Mouse (Mus musculus) ES-CJ7 (cell line): Measurements from ENCODE around the gene Spata17.

Experiments
- DNase-seq: peaks from one replicate; pipeline ENCODE4 v3.0.0; 2011; ENCODE audit warnings: low read depth, low spot score

Gene Spata17

DNA sequence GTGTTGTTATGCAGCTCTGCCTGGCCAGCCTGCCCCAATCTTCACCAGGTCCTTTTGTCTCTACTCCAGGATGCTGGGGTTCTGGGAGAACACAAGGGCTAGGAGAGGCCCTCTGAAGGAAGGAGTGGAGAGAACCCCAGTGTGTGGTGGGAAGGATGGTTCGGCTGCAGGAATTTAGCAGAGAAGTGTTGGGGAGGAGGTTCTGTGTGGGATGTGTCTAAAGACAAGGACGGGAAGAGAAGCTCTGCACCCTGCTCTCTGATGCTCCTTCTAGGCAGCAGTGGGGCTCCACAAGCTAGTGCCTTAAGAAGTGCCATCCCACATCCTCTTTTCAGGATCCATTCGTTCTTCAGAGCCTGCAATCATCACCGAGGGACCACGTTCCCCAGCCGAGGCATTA is 129.2 kb downstream of the Spata17 start:
- no peak for DNase-seq

DNA sequence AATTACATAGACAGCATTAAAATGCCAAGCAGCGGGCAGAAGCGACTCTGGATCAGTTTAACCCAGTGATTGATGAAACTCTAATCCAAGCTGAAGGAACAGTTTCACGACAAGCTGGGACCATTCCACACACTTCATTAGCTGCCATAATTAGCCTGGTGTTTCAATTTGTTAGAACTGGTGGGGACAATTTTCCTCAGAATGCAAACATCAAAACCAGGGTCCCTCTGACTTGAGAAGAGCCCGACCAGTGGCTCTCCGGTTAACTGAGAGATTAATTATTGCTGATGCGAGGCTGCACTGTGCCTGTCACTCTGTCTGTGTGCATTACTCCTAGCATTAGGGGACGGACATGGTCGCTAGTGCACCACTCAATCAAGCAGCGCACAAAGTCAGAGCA is 137.9 kb downstream of the Spata17 start:
- DNase-seq, result no peak

DNA sequence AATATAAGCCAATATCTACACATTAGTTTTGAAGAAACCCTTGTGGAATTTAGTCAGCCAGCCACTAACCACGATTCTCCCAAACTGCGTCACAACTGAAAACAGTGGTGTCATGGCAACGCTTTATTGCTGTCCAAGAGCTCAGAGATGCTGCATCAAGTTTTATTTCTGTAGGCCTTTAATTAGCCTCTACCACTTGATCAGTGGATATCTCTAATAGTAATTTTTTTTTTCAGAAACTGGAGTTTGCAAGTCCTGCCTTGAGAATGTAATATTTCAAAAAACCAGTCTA is 138.3 kb downstream of the Spata17 start:
- DNase-seq, result no peak

DNA sequence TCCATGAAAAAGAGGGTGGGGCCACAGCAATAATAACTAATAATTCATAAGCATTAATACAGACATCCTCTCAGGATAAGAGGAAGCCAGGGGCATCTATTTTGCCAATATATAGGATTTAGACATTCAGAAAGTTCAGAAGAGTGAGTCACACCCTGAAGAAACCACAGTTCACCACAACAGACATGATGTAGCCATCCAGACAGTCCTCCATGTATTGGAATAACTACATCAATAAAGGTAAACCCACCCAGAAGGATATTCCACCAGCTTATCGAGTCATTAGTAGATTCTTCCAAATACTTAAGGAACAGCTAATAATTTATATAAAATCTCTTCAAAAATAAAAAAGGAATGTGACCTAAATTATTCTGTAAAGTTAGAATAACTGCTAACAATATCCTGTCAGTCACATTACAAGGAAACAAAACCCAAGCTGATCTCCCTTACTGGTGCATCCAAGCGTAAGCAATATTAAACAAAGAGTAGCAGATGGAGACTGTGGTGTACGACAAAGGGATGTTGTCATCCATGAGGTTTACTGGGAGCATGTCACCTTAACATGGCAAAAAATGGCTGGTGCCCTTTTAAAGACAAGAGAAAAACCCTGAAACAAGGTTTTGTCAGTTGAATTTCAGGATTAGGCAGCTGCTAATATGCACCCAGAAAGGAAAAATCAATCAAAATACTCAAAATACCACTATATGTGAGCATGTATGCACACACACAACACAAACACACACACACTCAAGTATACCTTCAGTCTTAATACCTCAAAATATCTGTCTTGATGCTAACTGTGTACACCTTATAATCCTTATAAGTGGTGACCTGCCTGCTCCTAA is 138.8 kb downstream of the Spata17 start:
- no peak for DNase-seq

DNA sequence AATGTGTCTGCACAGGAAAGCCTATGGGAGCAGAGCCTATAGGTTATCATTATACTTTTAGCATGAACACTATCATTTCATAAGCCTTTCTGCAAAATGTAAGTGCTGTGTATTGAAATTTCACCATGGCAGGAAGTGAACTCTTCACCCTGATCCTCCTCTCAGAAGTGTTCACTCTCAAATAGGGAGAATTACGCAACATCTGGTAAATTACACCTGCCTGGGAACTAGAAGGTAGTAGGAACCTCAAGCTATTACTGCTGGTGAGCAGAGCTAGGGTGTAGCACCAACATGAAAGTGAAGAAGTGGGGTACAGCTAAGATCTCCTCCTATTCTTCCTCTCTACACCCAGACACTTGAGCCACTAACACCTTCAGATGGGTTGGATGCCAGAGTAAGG is 155.4 kb downstream of the Spata17 start:
- no peak for DNase-seq

DNA sequence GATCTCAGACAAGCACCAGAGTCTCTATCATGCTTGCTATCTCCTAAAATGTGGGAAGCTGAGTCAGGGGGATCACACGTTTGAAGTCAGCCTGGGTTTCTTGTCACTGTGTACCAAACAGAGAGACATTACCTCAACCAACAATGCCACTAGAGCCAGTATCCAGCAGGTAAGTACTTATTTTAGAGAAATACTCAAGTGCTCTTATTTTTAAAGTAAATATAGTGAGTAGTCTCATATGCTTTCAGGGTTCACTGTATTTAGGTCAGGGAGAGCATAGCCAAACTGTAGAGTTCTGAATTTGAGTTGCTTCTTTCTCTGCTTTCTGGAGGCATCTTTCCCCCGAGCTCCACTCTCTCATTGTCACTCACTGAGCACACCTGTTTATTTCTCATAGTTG is 160.9 kb downstream of the Spata17 start:
- no peak for DNase-seq

DNA sequence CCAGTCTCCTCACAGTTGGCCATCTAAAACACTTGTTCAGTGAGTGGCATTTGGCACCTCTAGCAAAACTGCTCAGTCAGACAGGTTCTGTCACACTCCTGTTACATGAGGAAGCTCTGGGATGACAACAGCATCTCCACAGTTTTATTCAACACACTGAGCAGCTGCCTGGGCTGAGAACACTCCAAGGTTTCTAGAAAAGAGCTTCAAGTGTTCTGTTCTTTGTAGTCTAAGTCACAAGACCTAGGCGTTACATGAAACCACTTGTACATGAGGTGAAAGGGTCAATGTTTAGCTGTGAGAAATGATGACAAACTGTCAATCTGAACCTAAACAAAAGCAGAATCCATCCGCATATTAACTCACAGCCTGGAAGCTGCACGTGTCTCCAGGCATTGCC is 161.4 kb downstream of the Spata17 start:
- DNase-seq, result no peak

DNA sequence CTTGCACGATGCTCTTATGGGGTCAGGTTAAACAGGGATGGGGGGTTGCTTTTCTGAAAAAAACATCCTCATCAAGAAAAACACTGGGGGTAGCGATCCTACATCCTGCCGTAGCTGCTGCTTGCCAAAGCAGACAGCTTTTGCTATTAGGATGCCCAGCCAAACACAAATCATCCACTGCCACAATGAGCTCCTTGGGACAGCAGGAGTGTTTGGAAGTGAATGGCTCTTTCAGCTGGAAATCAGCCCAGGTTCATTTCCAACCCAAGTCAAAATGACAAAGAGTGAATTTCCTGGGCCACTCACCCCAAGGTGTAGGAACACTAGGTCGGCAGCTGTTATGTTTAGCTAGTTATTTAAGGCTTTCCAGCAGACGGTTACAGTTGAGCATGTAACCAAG is 162.7 kb downstream of the Spata17 start:
- no peak for DNase-seq

DNA sequence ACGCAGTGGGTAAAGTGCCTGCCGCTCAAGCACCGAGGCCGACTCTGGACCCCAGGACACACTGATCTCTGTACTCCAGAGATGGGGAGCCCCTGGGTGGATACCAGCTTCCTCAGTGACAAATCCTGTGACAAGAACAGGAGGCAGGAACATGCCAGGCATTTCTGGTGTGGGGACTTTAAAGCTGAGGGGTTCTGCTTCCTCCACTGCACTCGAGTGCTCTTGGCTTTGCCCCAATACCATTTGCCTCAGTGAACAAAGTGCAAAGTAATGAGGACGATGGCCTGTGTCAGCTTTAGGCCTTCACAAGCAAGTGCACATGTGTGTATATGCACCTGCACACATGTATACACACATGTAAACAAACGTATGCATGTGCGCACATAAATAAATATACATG is 164.0 kb downstream of the Spata17 start:
- no peak for DNase-seq

DNA sequence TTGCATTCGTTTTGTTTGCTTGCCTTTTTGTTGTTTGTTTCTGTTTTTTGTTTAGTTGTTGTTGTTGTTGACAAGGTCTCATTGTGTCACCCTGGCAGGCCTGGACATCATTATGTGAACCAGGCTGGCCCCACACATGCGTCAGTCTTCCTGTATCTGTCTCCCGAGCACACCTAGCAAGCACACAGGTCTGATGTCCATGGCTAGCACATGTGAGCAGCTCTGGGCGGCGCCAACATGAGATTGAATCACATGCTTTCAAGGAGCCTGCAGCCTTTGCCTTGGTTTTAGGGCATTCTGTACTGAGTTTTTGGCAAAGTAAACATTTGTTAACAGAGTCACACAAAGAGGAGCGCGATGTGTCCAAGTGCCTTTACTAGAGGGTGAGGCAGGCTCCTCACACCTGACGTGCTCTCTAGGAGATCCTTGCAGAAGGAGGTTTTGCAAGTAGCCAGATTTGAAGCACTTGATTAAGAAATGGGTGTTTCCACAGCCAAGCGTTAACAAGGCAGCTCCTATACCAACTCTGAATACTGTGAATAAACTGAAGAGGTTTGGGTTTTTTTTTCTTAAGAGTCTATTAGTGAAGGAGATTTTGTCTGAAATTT is 166.5 kb downstream of the Spata17 start:
- DNase-seq, result no peak

DNA sequence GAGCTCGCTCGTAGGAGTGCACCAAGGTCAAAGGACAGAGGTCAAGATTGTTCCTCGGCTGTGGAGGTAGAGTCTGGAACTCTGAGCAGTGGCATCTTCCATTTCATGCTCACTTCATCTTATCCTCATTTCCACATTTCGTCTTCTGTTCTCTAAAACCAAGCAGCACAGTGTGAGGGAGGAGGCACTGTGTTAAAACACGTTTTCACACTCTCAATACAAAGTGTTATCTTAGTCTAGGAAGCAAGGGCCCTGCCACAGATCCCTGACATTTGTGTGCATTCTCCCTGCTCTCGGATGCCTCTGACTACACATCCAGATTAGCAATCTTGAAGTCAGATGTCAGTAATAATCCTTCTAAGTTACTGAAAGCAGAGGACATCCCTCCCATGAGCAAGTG is 170.5 kb downstream of the Spata17 start:
- no peak for DNase-seq

DNA sequence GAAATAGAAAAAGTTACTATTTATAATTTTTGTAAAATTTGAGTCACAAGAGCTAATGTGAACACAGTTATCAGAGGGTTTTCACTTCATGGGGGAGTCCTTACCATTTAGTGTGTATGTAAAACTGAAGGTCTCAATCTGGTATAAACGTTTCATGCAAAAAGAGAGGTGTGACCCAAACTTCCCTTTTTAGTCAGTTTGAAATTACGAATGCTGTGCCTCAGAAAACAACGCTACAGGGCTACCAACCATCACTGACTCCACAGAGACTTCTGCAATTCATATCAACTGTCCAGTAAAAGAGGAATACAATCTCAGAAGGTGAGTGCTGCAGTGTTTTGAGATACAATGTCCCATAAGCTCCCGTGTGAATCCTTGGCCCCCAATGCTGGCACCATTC is 175.5 kb downstream of the Spata17 start:
- DNase-seq, result no peak

DNA sequence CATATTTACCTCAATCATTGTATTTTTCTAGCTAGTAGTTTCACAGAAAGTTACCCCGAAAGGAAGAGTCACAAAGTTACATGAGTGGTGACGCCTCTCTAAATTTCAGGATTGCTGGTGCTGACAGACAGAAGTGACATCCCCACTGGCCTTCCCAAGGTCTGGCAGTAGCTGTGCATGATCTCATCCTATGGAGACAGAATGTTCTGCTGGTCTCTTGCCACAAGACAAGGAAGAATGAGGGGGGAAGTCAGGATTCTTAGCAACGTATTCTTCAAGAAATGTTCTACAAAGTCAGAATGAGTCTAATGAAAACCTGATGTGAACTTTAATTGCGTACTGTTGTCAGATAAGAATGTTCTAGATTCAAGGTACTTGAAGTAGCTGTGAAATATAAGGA is 179.5 kb downstream of the Spata17 start:
- DNase-seq, result no peak

DNA sequence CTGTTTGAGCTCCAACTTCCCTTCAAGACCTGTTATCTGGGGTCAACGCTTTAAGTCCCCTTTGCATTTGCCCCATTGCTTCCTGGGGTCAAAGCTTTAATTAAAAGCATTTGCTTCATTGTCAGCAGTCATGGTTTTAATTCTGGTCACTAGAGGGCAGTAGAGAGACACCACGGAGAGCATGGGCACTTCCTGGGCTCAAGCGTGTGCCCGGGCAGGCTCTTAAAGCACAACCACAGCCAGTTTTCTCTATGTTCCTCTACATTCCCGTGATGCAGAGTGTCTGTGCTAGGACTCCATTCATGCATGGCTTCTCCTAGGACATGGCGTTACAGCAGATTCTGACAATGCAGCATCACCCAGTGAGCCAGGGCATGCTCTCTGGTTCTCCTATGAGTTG is 183.5 kb downstream of the Spata17 start:
- DNase-seq, result peak; percentile 86

DNA sequence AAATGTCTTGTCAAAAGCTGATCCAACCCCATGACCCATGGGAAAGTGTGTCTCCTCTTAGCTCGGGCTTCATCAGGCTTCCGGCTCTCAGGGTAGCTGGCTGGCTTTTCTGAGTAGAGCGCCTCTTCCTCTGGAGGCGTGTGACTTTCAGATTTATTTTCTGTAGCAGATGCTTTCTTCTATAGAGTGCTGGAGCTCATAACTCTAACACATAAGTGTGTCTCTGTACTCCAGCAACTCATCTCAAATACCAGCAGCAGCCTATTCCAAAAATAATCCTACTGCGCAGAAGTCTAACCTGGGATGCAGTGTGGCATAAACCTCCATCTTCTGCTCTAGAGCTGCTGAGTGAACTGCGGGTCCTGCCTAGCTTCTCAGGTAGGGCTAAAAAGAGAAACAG is 186.4 kb downstream of the Spata17 start:
- no peak for DNase-seq

DNA sequence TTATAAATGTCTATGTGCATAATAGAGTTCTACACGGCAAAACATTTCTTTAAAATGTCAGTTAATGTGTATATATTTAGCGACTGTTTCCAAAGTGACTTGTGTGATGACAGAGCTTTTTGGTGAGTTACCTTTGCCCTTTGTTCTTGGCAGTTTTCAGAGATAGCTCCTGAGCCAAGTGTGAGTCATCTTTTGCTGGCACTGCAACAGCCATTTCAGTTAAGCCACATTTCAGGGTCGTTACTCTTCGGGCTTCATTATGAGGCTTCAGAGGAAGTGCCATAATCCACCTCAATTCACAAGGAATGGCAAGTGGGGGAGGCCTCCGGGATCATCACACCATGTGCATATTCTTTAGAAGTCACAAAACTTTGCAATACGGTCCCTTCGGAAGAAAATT is 195.3 kb downstream of the Spata17 start:
- no peak for DNase-seq

DNA sequence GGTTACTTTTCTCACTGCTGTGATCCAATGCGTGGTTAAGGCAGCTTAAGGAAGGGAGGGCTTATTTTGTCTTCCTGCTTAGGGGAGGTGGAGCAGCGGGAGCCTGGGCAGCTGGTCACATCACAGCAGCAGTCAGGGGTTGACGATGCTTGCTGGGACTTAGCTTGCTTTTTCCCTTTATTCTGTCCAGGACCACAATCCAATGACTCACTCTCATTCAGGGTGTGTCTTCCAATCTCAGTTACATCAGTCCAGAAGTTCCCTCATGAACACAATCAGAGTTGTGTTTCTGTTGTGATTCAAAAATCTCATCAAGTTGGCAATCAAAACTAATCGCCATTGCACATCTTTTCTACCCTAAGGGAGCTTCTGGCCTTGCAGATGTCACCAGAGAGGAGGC is 199.1 kb downstream of the Spata17 start:
- peak; percentile 10 for DNase-seq

DNA sequence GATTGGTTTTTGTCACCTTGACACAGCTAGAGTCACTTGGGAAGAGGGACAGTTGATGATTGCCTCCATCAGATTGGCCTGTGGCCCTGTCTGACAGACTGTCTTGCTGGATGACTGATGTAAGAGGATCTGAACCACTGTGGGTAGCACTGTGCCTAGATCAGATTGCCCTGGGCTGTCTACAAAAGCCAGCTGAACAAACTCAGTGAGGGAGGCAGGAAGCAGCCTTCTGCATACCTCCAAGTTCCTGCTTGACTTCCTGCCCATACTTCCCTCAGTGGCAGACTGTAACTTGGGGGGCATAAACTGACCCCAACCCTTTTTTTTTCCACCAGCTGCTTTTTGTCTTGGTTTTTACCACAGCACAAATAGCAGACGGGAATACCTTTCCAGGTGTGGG is 199.6 kb downstream of the Spata17 start:
- DNase-seq, result no peak

DNA sequence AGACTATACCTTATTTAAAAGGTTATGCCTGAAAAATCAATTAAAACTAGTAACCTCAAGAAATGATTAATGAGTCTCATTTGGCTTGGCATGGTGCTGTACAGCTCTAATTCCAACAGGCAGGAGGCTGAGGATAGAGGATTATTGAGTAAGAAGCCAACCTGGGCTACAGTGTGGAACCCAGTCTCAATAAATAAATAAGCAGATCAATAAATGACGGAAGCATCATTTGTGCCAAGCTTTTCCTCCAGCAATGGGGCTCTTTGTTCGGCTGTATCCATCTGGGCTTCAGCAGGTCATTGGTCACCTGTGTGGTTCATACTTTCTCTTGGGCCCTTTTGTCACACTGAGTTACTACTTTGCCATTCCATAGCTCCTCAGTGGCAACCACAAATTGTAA is 201.1 kb downstream of the Spata17 start:
- no peak for DNase-seq

DNA sequence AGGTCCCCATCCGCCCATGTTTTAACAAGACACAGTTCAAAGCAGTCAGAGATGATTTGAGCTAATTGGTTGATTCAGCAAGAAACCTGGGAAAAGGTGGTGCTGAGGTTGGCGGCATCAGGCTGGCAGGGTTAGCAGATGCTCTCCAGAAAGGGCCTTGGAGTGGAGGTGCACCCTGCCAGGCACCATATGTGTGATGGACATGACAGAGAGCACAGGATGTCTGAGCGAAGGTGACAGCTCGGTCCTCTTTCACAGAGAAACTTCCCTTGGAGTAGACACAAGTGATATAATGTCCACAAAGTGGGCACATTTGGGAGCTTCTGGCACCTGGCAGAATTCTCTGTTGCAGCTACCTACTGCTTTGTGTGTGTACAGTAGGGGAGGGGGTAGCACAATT is 203.7 kb downstream of the Spata17 start:
- no peak for DNase-seq

DNA sequence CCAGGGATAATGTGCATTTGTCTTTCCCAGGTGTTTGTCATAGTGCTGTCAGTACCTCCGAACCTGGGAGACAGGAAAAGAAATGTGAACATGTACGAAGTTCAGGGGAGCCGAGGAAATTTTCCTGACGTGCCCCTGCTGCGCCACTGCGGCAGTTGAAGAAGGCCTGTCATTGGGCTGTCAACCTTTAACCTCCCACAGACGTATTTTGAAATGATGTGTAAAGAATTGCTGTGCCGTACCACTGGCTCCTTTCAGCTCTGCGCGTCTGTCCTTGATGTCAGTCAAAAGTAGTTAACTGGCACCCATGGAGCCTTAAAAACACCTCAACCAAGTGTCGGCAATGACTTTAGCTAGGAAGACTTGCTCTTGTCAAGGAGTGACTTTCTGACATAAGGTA is 205.2 kb downstream of the Spata17 start:
- DNase-seq, result no peak

DNA sequence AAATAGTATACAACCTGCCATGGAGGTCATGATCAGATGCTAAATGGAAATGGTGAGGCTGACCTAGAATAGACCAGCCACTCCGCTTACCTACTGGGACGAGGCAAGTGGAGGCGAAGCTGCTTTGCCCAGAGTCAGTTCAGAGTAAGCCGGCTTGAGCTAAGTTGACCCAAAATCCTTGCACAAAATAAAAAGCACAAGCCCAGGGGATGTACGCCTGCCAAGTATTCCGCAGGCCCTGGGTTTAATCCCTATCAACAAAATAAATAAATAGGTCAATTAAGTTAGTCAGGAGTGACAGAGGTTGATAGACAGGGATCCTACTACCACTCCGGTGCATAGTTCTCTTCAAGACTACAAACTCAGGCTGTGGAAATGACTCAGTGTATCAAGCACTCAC is 207.0 kb downstream of the Spata17 start:
- DNase-seq, result no peak

DNA sequence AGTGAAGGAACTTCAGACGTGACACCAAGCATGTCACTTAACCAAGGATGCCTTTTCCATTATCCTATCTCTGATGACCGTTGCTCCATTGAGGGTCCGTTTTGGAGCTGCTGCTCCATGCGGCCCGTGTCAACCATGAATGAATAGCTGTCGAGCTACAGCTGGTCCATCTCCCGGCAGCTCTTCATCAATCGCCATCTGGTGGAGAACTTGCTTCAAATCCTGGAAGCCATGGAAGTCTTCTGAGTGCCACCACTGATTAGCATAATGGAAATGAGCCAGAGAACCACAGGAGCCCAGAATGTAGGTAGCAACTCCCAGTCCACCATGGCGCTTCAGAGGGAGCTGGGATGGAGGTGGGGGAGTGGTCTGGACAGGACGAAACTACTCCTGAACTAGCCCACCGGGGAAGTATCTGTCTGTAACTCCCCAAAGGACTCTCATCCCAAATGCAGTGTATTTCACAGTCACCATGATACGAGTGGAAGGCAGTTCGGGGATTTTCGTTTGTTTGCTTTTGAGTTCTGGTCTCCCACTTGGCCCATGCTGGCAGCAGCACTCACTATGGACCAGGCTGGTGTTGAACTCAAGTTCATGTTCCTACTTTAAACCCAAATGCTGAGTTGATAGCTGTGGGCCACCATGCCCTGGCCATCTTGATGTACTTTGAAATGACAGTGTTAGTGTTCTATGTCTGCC is 208.9 kb downstream of the Spata17 start:
- peak; percentile 30 for DNase-seq
